Mouse (Mus musculus) G1E (cell line): ENCODE results near the gene Esrra.

Experiments
- CTCF ChIP-seq: IDR thresholded peaks from 2 replicates; pipeline ENCODE4 v1.5.1; 2012; ENCODE audit warnings: low read depth, low read length, inconsistent platforms, mixed read lengths
- GATA1 ChIP-seq: IDR thresholded peaks from 2 replicates; pipeline ENCODE4 v1.6.1; 2012; ENCODE audit warnings: borderline replicate concordance, low read length, inconsistent platforms, mixed read lengths
- GATA2 ChIP-seq: IDR thresholded peaks from 2 replicates; pipeline ENCODE4 v1.6.1; 2012; ENCODE audit warnings: low read depth, low read length, inconsistent platforms, borderline replicate concordance
- POLR2AphosphoS5 ChIP-seq: IDR thresholded peaks from 2 replicates; pipeline ENCODE4 v1.6.1; 2012; ENCODE audit warnings: low read depth, low read length, inconsistent platforms; ENCODE audit not compliant: insufficient replicate concordance
- TAL1 ChIP-seq: conservative IDR thresholded peaks from 2 replicates; pipeline ENCODE4 v1.6.1; 2012; ENCODE audit warnings: low read depth, low read length, inconsistent platforms, mixed read lengths

GRCm38 (mm10) chr19:6933436-6934194, 12.0 kb upstream of the Esrra start:
- no peak for TF ChIP-seq CTCF
- no peak for TF ChIP-seq TAL1
- TF ChIP-seq GATA2, result no peak
- TF ChIP-seq GATA1, result no peak
- no peak for TF ChIP-seq POLR2AphosphoS5
